Mouse (Mus musculus) midbrain, embryonic 15.5 days (tissue): ENCODE measurements around the gene Creld2. TPM values are rescaled to one million over a fixed set of nuclear protein-coding genes. Genes with fewer than 3 reads are reported as not detected.
"Not testable (repeated sequence)": the region's sequence is repeated elsewhere in the genome, so short reads cannot be mapped to it uniquely, and the experiment has no call there.

Source experiments
- ATAC-seq: fragments of 200-750 bp; cut with Nextera tagmentation; replicated peaks from 2 replicates; pipeline ENCODE4 v1.8.0; 2017; ENCODE audit warnings: moderate TSS enrichment
- H3K27ac ChIP-seq: fragments of 300-500 bp; sonication (generic); 2 replicates; pipeline ENCODE4 v1.5.1; 2015; ENCODE audit warnings: mild to moderate bottlenecking, inconsistent platforms
- H3K27me3 ChIP-seq: fragments of 300-500 bp; sonication (generic); replicated peaks from 2 replicates; pipeline ENCODE4 v1.6.1; 2015; ENCODE audit warnings: inconsistent platforms
- H3K36me3 ChIP-seq: fragments of 300-500 bp; sonication (generic); replicated peaks from 2 replicates; pipeline ENCODE4 v1.6.1; 2015; ENCODE audit warnings: inconsistent platforms
- H3K4me1 ChIP-seq: fragments of 300-500 bp; sonication (generic); 2 replicates; pipeline ENCODE4 v1.6.1; 2015; ENCODE audit warnings: inconsistent platforms
- H3K4me2 ChIP-seq: fragments of 300-500 bp; sonication (generic); 2 replicates; pipeline ENCODE4 v1.6.1; 2015; ENCODE audit warnings: inconsistent platforms, mild to moderate bottlenecking, moderate library complexity
- H3K4me3 ChIP-seq: fragments of 300-500 bp; sonication (generic); 2 replicates; pipeline ENCODE4 v1.5.1; 2015; ENCODE audit warnings: mild to moderate bottlenecking, inconsistent platforms
- H3K9ac ChIP-seq: fragments of 300-500 bp; sonication (generic); 2 replicates; pipeline ENCODE4 v1.6.1; 2015; ENCODE audit warnings: mild to moderate bottlenecking, inconsistent platforms
- H3K9me3 ChIP-seq: fragments of 300-500 bp; sonication (generic); 2 replicates; pipeline ENCODE4 v1.6.1; 2016; ENCODE audit warnings: inconsistent platforms
- WGBS: fragments of 180-500 bp; shearing (Covaris S2); methylation state at CpG from one replicate; pipeline ENCODE4 v1.1.7; 2015; ENCODE audit warnings: mixed read lengths; 5-methylcytosine and 5-hydroxymethylcytosine counted together
- polyA plus RNA-seq: library from polyadenylated mRNA; unstranded; fragments of >200 nt; fragmentation: Nextera tagmentation; extraction: Ambion mirVana; gene quantifications from 2 replicates; pipeline ENCODE4 v1.2.1, GENCODE M21; 2015

The Creld2 gene
- 60.7 and 69.3 TPM in 2 replicates for polyA plus RNA-seq

- H3K9ac ChIP-seq: peak within 1 kb of the TSS; percentile 86
- H3K27ac ChIP-seq: peak within 1 kb of the TSS; percentile 85
- H3K4me1 ChIP-seq: peaks cover 24% of the 10 kb centered on the region
- no peaks in the 10 kb centered on the region for H3K27me3 ChIP-seq
- WGBS: under 1% methylated on average over 88 of the region's 88 CpGs
- H3K9me3 ChIP-seq: no peaks in the 10 kb centered on the region
- ATAC-seq: peak; percentile 98
- peaks cover 11% of the 10 kb centered on the region for H3K36me3 ChIP-seq
- peak within 1 kb of the TSS; percentile 85 for H3K4me2 ChIP-seq
- peak within 1 kb of the TSS; percentile 88 for H3K4me3 ChIP-seq
Measured at GRCm38 (mm10) chr15:88819026-88819905, at the start of gene Creld2, which contains the start of gene Alg12. Gene Creld2, plus strand, starts transcription at chr15:88819646. Gene Alg12, minus strand, starts transcription at chr15:88819318.

GRCm38 (mm10) chr15:88774630-88775029, 44.8 kb upstream of the Creld2 start:
- H3K4me1 ChIP-seq, H3K27ac ChIP-seq, H3K27me3 ChIP-seq, ATAC-seq, H3K9me3 ChIP-seq, H3K9ac ChIP-seq, H3K4me2 ChIP-seq, H3K4me3 ChIP-seq: not testable (repeated sequence)
- peaks cover 25% of the 10 kb centered on the region for H3K36me3 ChIP-seq
- 88% methylated on average over 5 of the region's 5 CpGs for WGBS

- no peak for ATAC-seq
- Histone ChIP-seq H3K9me3 (no peaks in the 10 kb centered on the region), H3K36me3 (no peaks in the 10 kb centered on the region; the same call in 1 of the 2 replicates), H3K27me3 (no peaks in the 10 kb centered on the region), H3K4me3 (no peak overlapping the region), H3K4me2 (no peak overlapping the region), H3K4me1 (no peaks in the 10 kb centered on the region), H3K9ac (no peak overlapping the region), H3K27ac (no peak overlapping the region)
- 88% methylated on average over 4 of the region's 4 CpGs for WGBS
Measured at GRCm38 (mm10) chr15:88792140-88792850, 27.2 kb upstream of the Creld2 start.

- not testable (repeated sequence) for ATAC-seq, H3K27me3 ChIP-seq, H3K4me2 ChIP-seq, H3K9ac ChIP-seq, H3K36me3 ChIP-seq, H3K4me3 ChIP-seq, H3K4me1 ChIP-seq, H3K27ac ChIP-seq, H3K9me3 ChIP-seq
- WGBS: 85% methylated on average over 5 of the region's 5 CpGs
Measured at GRCm38 (mm10) chr15:88794729-88795128, 24.7 kb upstream of the Creld2 start.

GRCm38 (mm10) chr15:88799950-88800371, 19.5 kb upstream of the Creld2 start:
- no peaks in the 10 kb centered on the region for H3K9me3 ChIP-seq
- WGBS: 88% methylated on average over 11 of the region's 11 CpGs
- no peak for ATAC-seq

GRCm38 (mm10) chr15:88800921-88801354, 18.5 kb upstream of the Creld2 start:
- no peak for ATAC-seq
- Histone ChIP-seq H3K4me2 (no peak overlapping the region), H3K27ac (no peak overlapping the region), H3K9ac (no peak overlapping the region), H3K4me3 (no peak overlapping the region), H3K36me3 (peaks cover 20% of the 10 kb centered on the region; the same call in 1 of the 2 replicates), H3K4me1 (no peaks in the 10 kb centered on the region), H3K27me3 (no peaks in the 10 kb centered on the region), H3K9me3 (no peaks in the 10 kb centered on the region)
- WGBS: 85% methylated on average over 6 of the region's 6 CpGs

More at GRCm38 (mm10) chr15:88799950-88800371, 19.5 kb upstream of the Creld2 start:
- Histone ChIP-seq H3K4me3 (no peak overlapping the region), H3K27ac (no peak overlapping the region), H3K27me3 (no peaks in the 10 kb centered on the region), H3K4me1 (no peaks in the 10 kb centered on the region), H3K36me3 (peaks cover 11% of the 10 kb centered on the region; the same call in 1 of the 2 replicates), H3K4me2 (no peak overlapping the region), H3K9ac (no peak overlapping the region)

- no peak overlapping the region for H3K4me2 ChIP-seq
- no peak overlapping the region for H3K9ac ChIP-seq
- no peak overlapping the region for H3K27ac ChIP-seq
- ATAC-seq: no peak
- H3K36me3 ChIP-seq: peaks cover 26% of the 10 kb centered on the region; the same call in 1 of the 2 replicates
- H3K9me3 ChIP-seq: no peaks in the 10 kb centered on the region
- WGBS: 92% methylated on average over 3 of the region's 3 CpGs
- no peaks in the 10 kb centered on the region for H3K4me1 ChIP-seq
- no peak overlapping the region for H3K4me3 ChIP-seq
- no peaks in the 10 kb centered on the region for H3K27me3 ChIP-seq
Measured at GRCm38 (mm10) chr15:88801903-88802302, 17.5 kb upstream of the Creld2 start.

GRCm38 (mm10) chr15:88802348-88802747, 17.1 kb upstream of the Creld2 start:
- Histone ChIP-seq H3K4me1 (no peaks in the 10 kb centered on the region), H3K27me3 (no peaks in the 10 kb centered on the region), H3K4me3 (no peak overlapping the region), H3K27ac (no peak overlapping the region), H3K4me2 (no peak overlapping the region), H3K36me3 (peaks cover 26% of the 10 kb centered on the region; the same call in 1 of the 2 replicates), H3K9ac (no peak overlapping the region), H3K9me3 (no peaks in the 10 kb centered on the region)
- no peak for ATAC-seq
- 86% methylated on average over 6 of the region's 6 CpGs for WGBS

- Histone ChIP-seq H3K36me3 (peaks cover 22% of the 10 kb centered on the region; the same call in 1 of the 2 replicates), H3K9ac (no peak overlapping the region)
- WGBS: 95% methylated on average over 8 of the region's 8 CpGs
Measured at GRCm38 (mm10) chr15:88808121-88808520, 11.3 kb upstream of the Creld2 start.

GRCm38 (mm10) chr15:88810369-88810768, 9.1 kb upstream of the Creld2 start:
- H3K9me3 ChIP-seq: no peaks in the 10 kb centered on the region
- H3K36me3 ChIP-seq: peaks cover 12% of the 10 kb centered on the region; the same call in 1 of the 2 replicates
- no peak overlapping the region for H3K27ac ChIP-seq
- no peak overlapping the region for H3K4me3 ChIP-seq
- no peak for ATAC-seq
- 97% methylated on average over 2 of the region's 2 CpGs for WGBS
- H3K4me1 ChIP-seq: no peaks in the 10 kb centered on the region
- H3K27me3 ChIP-seq: no peaks in the 10 kb centered on the region
- no peak overlapping the region for H3K4me2 ChIP-seq
- H3K9ac ChIP-seq: no peak overlapping the region

More at GRCm38 (mm10) chr15:88808121-88808520, 11.3 kb upstream of the Creld2 start:
- Histone ChIP-seq H3K4me3 (no peak overlapping the region), H3K27me3 (no peaks in the 10 kb centered on the region), H3K27ac (no peak overlapping the region), H3K4me1 (no peaks in the 10 kb centered on the region), H3K4me2 (no peak overlapping the region), H3K9me3 (no peaks in the 10 kb centered on the region)
- ATAC-seq: no peak

GRCm38 (mm10) chr15:88813262-88813661, 6.2 kb upstream of the Creld2 start:
- H3K4me2 ChIP-seq: no peak overlapping the region
- H3K9me3 ChIP-seq: no peaks in the 10 kb centered on the region
- no peaks in the 10 kb centered on the region; the same call in 1 of the 2 replicates for H3K36me3 ChIP-seq
- no peak overlapping the region for H3K4me3 ChIP-seq
- ATAC-seq: no peak
- H3K4me1 ChIP-seq: peaks cover 4% of the 10 kb centered on the region
- no peak overlapping the region for H3K27ac ChIP-seq
- H3K27me3 ChIP-seq: no peaks in the 10 kb centered on the region
- H3K9ac ChIP-seq: no peak overlapping the region
- WGBS: 89% methylated on average over 3 of the region's 3 CpGs

GRCm38 (mm10) chr15:88813873-88814272, 5.6 kb upstream of the Creld2 start:
- H3K9ac ChIP-seq, H3K36me3 ChIP-seq, H3K4me3 ChIP-seq, H3K9me3 ChIP-seq, H3K27ac ChIP-seq, H3K4me2 ChIP-seq, H3K4me1 ChIP-seq, H3K27me3 ChIP-seq, ATAC-seq: not testable (repeated sequence)
- WGBS: 95% methylated on average over 2 of the region's 2 CpGs
